Mouse (Mus musculus) right cerebral cortex, postnatal 14 days (tissue): ENCODE data around the gene Jmjd7.
A peak's percentile ranks its signal among the peaks of the same experiment; 100 is the strongest.

Experiments used
- DNase-seq: peaks from one replicate; pipeline ENCODE4 v3.0.0; 2022

Gene Jmjd7

DNA sequence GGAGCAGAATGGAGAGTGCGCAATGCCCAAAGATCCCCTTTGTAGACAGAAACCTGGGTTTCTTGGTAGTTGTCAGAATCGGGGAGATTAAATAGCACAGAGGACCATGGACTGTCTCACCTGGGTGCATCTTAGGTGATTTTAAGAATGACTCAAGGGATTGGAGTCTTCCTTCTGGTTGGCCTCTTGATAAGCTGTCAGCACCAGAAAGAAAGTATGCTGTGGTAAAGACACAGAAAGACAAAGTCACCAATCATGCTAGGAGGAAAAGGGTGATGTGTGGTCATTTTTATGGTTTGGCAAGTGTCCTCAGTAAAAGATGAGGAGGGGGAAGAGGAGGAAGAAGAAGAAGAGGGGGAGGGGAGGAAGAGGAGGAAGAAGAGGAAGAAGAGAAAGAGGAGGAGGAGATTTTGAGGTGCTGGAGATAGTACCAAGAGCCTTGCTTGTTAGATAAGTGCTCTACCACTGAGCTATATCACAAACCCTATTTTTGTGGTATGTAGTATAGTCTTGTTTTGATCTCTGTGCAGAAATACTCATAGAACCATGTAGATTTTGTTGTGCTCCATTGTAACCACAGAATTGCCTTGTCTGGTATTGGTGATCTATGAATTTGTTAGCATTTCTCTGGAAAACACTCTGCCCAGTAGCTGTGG is 13.3 kb upstream of the Jmjd7 start:
- DNase-seq: no peak

- no peak for DNase-seq
Observed at GRCm38 (mm10) chr2:120015882-120016281, 11.4 kb upstream of the Jmjd7 start.

GRCm38 (mm10) chr2:120017599-120017998 is 9.7 kb upstream of the Jmjd7 start:
- no peak for DNase-seq

DNA sequence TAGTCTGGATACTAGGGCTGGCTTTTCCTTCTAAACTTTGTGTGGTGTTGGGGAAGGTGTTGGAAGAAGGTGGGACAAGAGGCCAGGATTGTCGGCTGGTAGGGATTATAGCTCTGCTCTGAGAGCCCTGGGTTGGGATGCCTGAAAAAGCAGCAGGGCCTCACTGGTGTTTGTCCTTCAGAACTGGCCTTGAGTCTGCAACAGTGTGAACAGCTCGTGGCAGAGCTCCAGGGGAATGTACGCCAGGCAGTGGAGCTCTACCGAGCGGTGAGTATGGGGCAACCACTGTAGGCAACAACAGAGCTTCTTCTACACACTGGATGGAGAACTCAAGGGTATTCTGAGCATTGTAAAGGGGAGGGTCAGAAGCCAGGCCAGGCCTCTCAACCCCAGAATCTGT is 2.9 kb upstream of the Jmjd7 start:
- no peak for DNase-seq

GRCm38 (mm10) chr2:120027950-120028331 is 658 bp downstream of the Jmjd7 start:
- no peak for DNase-seq

DNA sequence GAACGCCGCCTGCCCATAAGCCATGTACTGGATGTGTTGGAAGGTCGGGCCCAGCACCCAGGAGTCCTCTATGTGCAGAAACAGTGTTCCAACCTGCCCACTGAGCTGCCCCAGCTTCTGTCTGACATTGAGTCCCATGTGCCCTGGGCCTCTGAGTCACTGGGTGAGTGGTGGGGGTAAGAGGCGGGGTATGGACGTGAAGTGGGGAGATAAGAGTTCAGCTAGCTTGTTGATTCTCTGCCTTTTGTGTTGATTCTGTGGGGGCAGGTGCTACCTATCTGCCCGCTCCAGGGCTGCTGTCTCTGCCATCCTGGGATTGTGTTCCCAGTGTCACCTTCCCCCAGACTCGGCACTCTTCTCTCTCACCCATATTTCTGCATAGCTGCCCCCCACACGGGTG is 3.1 kb downstream of the Jmjd7 start:
- DNase-seq: no peak

- no peak for DNase-seq
Observed at GRCm38 (mm10) chr2:120032726-120033467, 5.6 kb downstream of the Jmjd7 start, which contains the start of gene Pla2g4b. Gene Pla2g4b (plus strand): TSS chr2:120033417.

DNA sequence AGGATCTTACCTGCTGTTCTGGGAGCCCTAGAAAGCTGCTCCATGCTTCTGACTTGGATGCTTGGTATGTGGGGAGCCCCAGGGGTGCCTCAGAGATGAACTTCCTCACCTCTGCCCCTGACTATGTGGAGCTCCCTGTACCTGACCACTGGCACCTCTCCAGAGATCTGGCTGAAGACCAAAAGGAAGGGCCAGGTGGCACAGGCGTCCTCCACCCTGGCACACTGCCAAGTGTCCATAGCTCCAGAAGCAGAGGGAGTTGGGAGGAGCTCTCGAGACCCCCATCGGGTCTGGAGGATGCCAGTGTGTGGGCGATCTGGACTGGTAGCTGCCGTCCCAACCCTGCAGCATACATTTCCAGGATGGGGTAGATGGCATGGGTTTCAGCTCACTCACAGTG is 6.4 kb downstream of the Jmjd7 start:
- DNase-seq: no peak

DNA sequence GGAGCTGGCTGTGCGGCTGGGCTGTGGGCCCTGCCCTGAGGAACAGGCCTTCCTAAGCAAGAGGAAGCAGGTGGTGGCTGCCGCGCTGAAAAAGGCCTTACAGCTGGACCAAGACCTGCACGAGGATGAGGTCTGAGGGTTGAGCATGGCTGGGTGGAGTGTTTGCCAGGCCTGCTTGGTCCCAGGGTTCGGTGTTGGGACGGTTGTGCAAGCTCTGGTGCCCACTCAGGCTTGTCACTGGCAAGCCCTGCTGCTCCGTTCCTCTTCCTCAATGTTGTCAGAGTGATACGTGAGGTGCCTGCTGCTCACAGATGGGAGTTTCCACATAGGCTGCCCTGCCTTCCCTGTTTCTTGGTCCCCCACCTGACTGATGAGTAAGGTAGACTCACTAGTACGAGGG is 10.5 kb downstream of the Jmjd7 start:
- no peak for DNase-seq

- no peak for DNase-seq
Observed at GRCm38 (mm10) chr2:120040991-120041390, 13.7 kb downstream of the Jmjd7 start.

DNA sequence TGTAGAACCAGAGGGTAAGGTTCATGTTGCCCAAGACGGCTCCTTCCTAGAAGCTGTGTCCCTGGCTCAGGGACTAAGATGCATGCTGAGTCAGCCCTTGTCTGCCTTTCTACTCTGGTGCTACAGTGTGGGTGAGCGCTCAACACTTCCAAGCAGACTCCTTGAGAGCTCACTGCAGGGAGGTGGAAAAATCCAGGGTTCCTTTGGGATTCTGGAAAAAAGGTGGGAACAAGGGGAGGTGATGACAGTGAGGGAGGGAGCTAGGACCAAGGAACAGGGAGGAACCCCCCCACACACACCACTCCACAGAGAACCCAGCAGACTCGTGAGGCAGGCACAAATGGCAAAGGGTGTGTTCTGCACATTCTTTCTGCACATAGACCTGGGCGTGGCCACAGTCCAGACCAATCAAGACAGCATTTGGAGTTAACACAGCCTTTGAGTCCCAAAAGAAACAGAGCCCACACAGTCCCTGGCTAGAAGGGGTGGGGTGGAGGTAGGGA is 16.9 kb downstream of the Jmjd7 start:
- DNase-seq: no peak

DNA sequence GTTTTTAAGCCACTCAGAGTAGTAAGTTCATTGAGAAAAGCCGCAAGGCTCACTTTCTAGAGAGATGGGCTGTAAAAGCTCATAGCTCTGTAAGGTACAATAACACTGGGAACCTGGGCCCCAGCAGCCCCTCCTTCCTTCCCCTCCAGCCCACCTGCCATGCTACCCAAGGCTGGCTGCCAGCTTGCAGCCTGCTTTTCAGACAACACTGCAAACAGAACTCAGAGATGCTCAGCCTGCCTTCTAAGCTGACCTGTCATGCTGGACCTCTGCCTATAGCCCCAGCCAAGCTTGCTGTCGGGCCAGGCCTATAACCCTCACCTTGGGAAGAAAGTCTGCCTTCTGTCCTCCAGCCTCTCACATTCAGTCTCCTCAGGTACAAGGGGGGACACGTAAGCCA is 17.4 kb downstream of the Jmjd7 start:
- DNase-seq: no peak

- peak; percentile 57 for DNase-seq
Observed at GRCm38 (mm10) chr2:120046486-120047310, 19.4 kb downstream of the Jmjd7 start.

DNA sequence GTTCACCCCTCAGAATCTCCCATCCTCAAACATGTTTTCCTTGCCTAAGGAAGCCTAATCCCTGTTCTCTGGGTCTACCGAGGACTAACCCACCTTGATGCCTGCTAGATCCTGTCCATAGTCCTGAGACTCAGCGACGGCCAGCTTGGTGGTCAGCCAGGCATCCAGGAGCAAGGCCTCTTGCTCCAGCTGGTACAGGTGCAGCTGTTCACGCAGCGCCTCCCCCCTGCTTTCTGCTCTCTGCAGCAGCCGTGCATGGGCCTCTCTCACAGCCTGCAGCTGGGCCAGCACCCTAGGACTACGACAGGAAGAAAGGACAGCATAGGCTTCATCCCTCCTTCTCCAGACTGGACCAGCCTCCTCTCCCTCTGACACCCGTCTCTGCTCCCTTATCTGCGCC is 20.9 kb downstream of the Jmjd7 start:
- no peak for DNase-seq

DNA sequence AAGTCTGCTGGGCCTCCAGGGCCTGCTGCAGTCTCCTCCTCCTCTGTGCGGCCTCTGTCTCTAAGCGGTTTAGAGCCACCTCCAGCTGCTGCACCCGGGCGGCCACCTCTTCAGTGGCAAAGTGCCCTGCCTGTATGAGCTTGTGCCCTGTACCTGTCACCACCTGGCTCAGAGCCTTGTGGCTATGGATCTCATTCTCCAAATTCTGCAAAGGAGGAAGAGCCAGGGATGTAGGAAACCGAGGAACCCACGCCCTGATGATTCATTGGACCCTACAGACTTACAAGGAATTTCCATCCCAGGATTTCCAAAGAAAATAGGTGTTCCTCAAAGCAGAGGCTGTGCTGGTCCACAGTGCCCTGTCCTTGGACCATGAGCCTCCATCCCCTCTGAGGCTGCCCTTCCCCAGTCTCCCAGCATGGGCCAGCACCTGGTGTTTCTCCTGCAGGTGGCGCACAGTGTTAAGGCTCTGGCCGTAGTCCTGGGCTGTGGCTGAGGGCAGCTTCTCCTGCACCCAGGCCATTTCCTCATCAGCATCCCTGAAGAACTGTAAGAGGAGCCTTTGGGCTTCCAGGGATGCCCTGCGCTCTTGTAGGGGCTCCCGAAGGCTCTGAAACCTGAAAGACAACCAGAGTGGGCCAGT is 22.5 kb downstream of the Jmjd7 start:
- peak; percentile 38 for DNase-seq

GRCm38 (mm10) chr2:120051405-120051804 is 24.1 kb downstream of the Jmjd7 start:
- no peak for DNase-seq

DNA sequence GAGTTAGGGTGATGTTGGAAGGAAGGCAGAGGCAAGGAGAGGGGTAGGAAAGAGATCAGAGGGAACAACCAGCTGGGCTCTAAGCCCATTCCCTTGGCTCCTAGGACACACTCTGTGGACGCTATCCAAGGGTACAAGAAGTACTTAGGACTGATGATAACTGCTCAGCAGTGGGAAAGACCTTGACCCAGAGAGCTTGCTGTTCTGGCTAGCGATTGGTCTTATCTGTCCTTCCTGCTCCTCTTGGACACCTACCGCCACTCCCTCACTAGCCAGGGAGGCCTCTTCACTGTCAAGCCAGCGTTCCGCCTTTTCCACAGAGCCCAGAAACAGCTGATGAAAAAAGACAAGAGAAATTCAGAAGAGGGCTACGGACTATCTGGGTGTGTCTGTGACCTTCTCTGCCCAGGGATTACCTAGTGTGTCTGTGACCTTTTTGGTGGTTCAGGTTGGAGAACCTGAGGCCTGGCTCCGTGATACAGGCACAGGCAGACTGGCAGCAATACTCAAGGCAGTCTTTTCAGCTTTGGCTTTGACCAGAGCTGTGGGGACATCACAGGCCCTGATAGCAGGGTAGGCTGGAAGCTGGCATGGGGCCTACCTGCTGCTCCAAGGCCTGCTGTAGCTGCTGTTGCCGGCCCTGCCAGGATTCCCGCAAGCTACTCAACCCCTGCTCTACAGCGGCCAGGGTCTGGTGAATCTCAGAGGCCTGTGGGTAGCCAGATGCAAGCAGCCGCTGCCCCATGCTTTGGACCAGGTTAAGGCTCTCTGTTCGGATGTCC is 27.7 kb downstream of the Jmjd7 start:
- DNase-seq: no peak

DNA sequence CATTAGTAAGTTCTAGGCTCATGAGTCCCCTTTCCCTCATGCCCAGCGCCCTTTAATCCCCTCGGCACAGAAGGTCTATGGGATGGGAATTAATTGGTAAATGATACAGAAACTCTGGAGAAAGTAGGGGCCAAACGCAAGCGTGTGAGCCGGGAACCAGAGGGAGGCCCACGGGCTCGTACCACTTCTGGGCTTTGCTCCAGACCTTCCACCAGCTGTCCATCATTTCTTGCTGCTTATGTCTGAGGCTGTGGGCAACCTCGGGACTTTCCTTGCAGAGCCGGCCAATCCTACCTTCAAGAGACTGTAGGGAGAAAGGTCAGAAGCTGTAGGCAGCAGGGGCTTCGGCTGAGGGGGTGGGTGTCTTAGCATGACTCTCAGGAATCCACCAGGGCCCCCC is 28.6 kb downstream of the Jmjd7 start:
- no peak for DNase-seq

DNA sequence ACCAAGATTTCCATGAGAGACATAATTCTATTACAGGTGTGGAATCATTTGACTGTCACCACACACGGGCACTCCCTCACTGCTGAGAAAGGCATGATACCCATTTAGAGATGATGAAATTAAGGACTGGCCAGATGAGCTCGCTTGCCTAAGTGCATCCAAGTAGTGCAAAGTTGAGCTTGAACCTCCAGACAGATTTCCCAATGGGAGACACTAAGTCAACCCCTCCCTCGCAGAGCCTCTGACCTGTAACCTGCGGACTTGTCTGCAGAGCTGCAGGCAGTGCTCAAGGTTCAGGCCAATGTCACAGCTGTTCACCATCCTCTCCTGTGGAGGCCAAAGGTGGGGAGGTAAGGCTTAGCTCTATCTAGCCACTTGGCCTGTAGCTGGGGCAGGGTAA is 31.5 kb downstream of the Jmjd7 start:
- DNase-seq: no peak

GRCm38 (mm10) chr2:120059466-120059865 is 32.2 kb downstream of the Jmjd7 start:
- no peak for DNase-seq

GRCm38 (mm10) chr2:120060190-120060589 is 32.9 kb downstream of the Jmjd7 start:
- no peak for DNase-seq

- no peak for DNase-seq
Observed at GRCm38 (mm10) chr2:120060651-120061050, 33.4 kb downstream of the Jmjd7 start.
